Mouse (Mus musculus) spleen, adult 2 months (tissue): Measurements from ENCODE around the gene Rimbp3. TPM values are rescaled to one million over a fixed set of nuclear protein-coding genes. Genes with fewer than 3 reads are reported as not detected.

ENCODE experiments used
- DNase-seq, 2 experiments: peaks; one replicate each; pipeline versions ENCODE4 v3.0.0 to v3.0.0-alpha.2; 2012 to 2021; ENCODE audit warnings: low spot score in 2 of 2, low read depth in 1 of 2
- H3K27ac ChIP-seq: fragments of 200-500 bp; 2 replicates; pipeline ENCODE4 v1.5.1; 2012; ENCODE audit warnings: low read length, inconsistent platforms; ENCODE audit not compliant: insufficient read depth
- H3K27me3 ChIP-seq: fragments of 200-500 bp; 2 replicates; pipeline ENCODE4 v1.6.1; 2012; ENCODE audit warnings: mild to moderate bottlenecking, moderate library complexity, low read length, inconsistent platforms; ENCODE audit not compliant: control insufficient read depth, insufficient read depth
- H3K36me3 ChIP-seq: fragments of 200-500 bp; 2 replicates; pipeline ENCODE4 v1.6.1; 2012; ENCODE audit warnings: mild to moderate bottlenecking, low read length, inconsistent platforms; ENCODE audit not compliant: control insufficient read depth, insufficient read depth
- H3K4me1 ChIP-seq: fragments of 200-500 bp; 2 replicates; pipeline ENCODE4 v1.6.1; 2011; ENCODE audit warnings: inconsistent platforms; ENCODE audit not compliant: control insufficient read depth, insufficient read depth, insufficient read length
- H3K4me3 ChIP-seq: fragments of 200-500 bp; 2 replicates; pipeline ENCODE4 v1.5.1; 2011; ENCODE audit warnings: mild to moderate bottlenecking, inconsistent platforms; ENCODE audit not compliant: insufficient read depth, insufficient read length; ENCODE audit errors: extremely low read depth
- CTCF ChIP-seq: fragments of 200-500 bp; IDR thresholded peaks from 2 replicates; pipeline ENCODE4 v1.5.1; 2011; ENCODE audit warnings: mild to moderate bottlenecking, inconsistent platforms; ENCODE audit not compliant: insufficient read depth, insufficient read length, insufficient replicate concordance; ENCODE audit errors: extremely low read depth
- POLR2A ChIP-seq: fragments of 200-500 bp; IDR thresholded peaks from 2 replicates; pipeline ENCODE4 v1.6.1; 2011; ENCODE audit warnings: low read depth, low read length, inconsistent platforms
- WGBS: fragments of 180-500 bp; shearing (Covaris S2); methylation state at CpG from one replicate; pipeline ENCODE4 v1.1.7; 2018; 5-methylcytosine and 5-hydroxymethylcytosine counted together
- polyA plus RNA-seq: library from polyadenylated mRNA; depleted of rRNA; stranded (reverse); fragments of >200 nt; gene quantifications from 2 replicates; pipeline ENCODE4 v1.2.3, GENCODE M21; 2012

Rimbp3 gene
- polyA plus RNA-seq, 1 experiment = 0.07 TPM

DNA sequence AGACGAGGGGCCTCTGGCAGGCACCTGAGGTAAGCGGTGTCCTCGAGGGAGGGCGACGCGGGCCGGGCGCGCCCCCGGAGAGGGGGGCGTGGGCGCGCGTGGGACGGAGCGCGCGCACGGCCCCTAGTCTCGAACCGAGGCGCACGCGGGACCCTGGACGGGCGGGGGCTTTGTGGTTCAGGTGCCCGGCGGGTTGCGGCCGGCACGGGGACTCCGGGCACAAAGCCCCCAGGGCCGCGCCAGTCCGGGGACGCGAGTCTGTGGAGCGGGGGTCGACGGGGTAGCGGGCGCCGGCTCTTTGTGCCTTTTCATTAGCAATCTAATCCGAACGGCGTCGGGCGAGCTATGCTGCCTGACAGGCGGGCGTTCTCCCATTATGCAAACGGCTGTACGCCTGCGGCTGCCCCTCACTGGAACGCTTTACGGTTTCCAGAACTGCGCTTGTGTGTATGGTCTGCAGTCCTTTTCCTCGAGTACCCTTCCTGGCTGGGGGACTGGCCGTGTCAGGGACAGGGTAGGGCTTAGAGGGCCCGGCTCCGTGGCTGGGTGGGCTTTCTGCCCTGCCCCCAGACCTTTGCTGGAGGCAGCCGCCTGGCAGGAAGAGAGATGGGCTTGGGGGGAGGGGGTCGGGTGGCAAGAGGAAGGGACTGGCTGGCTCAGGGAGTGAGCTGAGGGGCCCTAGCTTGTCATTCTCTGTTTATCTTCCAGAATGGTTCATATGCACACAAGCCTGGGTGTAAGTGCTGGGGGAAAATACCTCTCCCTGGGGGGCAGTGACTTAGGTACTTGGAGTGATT lies 25.5 kb downstream of the Rimbp3 start:
- WGBS = under 1% methylated on average over 55 of the region's 62 CpGs
- TF ChIP-seq POLR2A = no peak
- TF ChIP-seq CTCF = no peak
- Histone ChIP-seq H3K27ac (no peak overlapping the region; the same call in 1 of the 2 replicates), H3K36me3 (no peaks in the 10 kb centered on the region), H3K27me3 (no peaks in the 10 kb centered on the region), H3K4me3 (peak overlapping the region; percentile 87), H3K4me1 (no peaks in the 10 kb centered on the region; the same call in 1 of the 2 replicates)
- DNase-seq = peak in 1 of 2 experiments; percentile 11

DNA sequence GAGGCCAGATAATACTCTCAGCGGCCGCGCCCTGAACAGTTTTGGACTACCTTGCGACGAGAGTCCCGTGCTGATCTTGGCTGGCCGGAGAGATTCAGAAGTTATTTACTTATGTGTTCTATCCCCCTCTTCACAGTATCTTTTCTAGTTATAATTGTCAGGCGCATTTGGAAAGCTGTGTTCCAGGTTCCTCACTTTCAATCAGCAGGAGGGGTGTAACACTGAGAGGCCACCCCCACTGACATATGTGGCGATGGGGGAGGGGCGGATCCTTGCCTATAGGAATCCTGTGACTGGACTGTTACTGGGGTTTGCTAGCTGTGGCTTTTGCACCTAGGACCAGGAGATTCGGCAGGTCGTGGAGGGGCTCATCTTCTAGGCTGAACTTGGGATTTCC lies 26.1 kb downstream of the Rimbp3 start:
- 20% methylated on average over 12 of the region's 12 CpGs for WGBS
- DNase-seq = no peak
- H3K27me3 ChIP-seq = no peaks in the 10 kb centered on the region
- no peak for TF ChIP-seq POLR2A
- TF ChIP-seq CTCF = no peak
- H3K36me3 ChIP-seq = no peaks in the 10 kb centered on the region
- H3K4me1 ChIP-seq = no peaks in the 10 kb centered on the region; the same call in 1 of the 2 replicates
- no peak overlapping the region for H3K4me3 ChIP-seq
- H3K27ac ChIP-seq = no peak overlapping the region

DNA sequence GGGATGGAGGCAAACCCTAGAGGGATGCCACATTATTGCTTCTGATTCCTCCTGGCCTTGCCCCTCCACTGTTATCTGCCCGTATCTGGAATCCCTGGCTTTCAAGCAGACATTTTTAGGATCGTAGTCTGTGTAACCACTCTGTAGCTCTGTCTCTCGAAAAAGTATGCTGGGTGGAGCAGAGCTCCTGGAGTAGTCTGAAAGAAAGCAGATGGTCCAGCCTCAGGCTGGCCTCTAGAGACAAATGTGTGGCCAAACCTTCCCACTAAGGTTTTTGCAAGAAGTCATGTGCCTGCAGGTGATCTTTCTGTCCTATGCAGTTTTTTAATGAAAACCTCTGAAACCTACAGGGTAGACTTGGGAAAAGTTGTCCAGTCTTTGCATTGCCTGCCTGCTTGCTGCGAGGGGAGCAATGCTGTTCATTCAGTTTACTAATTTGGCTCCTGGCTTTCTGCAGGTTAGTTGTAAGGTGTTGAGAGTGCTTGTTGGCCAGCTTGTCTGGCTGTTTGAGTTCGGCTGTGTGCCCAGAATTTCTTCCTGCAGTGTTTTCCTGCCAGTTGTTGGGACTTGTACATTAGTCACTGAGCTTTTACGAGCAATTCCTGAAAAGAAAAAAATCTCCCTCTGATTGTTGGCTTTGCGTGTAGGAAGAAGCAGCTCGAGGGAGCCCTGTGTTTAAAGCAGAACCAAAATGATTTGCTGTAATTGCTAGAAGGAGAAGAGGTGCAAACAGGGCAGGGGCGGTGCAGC lies 26.7 kb downstream of the Rimbp3 start:
- TF ChIP-seq POLR2A (no peak), CTCF (no peak)
- H3K27me3 ChIP-seq = no peaks in the 10 kb centered on the region
- no peak overlapping the region for H3K27ac ChIP-seq
- H3K4me1 ChIP-seq = no peaks in the 10 kb centered on the region; the same call in 1 of the 2 replicates
- no peak for DNase-seq
- no peak overlapping the region for H3K4me3 ChIP-seq
- H3K36me3 ChIP-seq = no peaks in the 10 kb centered on the region
- WGBS = 71% methylated on average over 9 of the region's 9 CpGs

DNA sequence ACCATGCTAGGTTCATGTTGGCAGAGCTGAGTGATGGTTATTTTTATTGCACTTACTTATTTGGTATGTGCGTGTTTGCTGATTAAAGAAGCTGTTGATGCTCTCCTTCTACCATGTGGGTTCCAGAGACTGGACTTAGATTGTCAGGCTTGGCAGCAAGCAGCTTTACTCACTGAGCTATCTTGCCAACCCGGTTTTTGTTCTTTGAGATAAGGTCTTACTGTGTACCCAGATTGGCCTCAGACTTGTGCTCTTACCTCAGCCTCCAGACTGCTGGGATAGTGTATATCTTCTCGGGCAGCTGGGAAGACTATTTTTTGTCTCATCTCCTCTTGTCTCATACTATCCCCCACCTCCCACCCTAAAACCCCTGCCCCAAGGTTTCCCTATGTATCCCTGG lies 29.2 kb downstream of the Rimbp3 start:
- WGBS = 75% methylated on average over 3 of the region's 3 CpGs
- TF ChIP-seq POLR2A = no peak
- no peak for TF ChIP-seq CTCF
- DNase-seq = no peak
- no peaks in the 10 kb centered on the region for H3K27me3 ChIP-seq
- H3K4me3 ChIP-seq = no peak overlapping the region
- no peaks in the 10 kb centered on the region; the same call in 1 of the 2 replicates for H3K4me1 ChIP-seq
- no peak overlapping the region for H3K27ac ChIP-seq
- H3K36me3 ChIP-seq = no peaks in the 10 kb centered on the region

DNA sequence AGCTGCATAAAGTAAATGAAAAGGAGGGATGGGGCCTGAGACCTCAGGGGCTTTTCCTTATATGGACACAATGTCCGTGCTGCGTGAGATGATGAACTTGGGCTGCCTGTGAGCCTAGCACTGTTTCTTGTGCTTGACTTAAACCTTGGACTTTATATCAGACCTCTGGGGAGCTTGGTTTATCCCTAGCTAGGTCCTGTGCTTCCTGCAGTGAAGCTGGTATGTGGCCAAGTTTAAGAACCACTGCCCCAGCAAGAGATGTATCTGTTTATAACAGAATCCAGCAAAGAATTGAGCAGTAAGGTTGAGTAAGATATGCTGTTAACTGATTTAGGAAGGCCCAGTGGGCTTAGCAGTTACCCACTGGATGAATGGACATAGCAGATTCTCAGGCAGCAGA lies 31.0 kb downstream of the Rimbp3 start:
- Histone ChIP-seq H3K27me3 (no peaks in the 10 kb centered on the region), H3K4me3 (no peak overlapping the region), H3K27ac (no peak overlapping the region), H3K4me1 (no peaks in the 10 kb centered on the region), H3K36me3 (no peaks in the 10 kb centered on the region)
- TF ChIP-seq CTCF = no peak
- no peak for TF ChIP-seq POLR2A
- 94% methylated on average over 2 of the region's 2 CpGs for WGBS
- DNase-seq = no peak

DNA sequence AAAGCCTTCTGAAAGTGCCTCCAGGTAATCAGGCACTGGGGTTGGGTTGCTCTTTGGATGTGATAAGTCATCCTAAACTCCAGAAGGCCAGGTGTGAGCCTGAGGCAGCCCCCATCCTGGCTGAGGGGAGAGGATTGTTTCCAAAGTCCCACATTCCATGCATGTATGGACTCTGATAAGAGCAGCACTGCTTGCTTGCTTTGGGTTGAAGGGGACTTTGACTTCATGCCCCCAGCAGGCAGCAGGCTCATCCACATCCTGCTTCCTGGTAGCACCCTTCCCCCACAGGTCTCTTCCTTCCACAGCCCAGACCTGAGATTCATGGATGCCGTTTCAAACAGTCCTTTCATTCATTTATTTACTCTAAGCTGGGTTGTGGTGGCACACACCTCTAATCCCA lies 35.3 kb downstream of the Rimbp3 start:
- Histone ChIP-seq H3K27ac (no peak overlapping the region), H3K27me3 (no peaks in the 10 kb centered on the region), H3K4me1 (no peaks in the 10 kb centered on the region), H3K4me3 (no peak overlapping the region), H3K36me3 (no peaks in the 10 kb centered on the region)
- WGBS = 57% methylated on average over 1 of the region's 1 CpGs
- TF ChIP-seq CTCF (no peak), POLR2A (no peak)
- DNase-seq = no peak
